Mouse (Mus musculus): Measurements from ENCODE around the gene Mpzl1.

GRCm38 (mm10) chr1:165636289-165636688 is 2.0 kb upstream of the Mpzl1 start:
- no peak for TF ChIP-seq POLR2A (IDR thresholded peaks at IDR 0.05; ENCODE audit: low read depth, low read length)
- TF ChIP-seq CTCF (conservative IDR thresholded peaks at IDR 0.05; ENCODE audit: insufficient read depth, insufficient read length, low read depth, low read length): no peak

Data from kidney, adult 2 months (tissue).